Mouse (Mus musculus) thymus, postnatal 10 days (tissue): Measurements from ENCODE around the gene Spata21.

Experiments used
- DNase-seq, 2 experiments: peaks; one replicate each; pipeline ENCODE4 v3.0.0; 2021; ENCODE audit warnings: low spot score in 2 of 2

The Spata21 gene

GRCm38 (mm10) chr4:141157485-141157884 lies 69.4 kb downstream of the Spata21 start:
- DNase-seq: no peak

DNA sequence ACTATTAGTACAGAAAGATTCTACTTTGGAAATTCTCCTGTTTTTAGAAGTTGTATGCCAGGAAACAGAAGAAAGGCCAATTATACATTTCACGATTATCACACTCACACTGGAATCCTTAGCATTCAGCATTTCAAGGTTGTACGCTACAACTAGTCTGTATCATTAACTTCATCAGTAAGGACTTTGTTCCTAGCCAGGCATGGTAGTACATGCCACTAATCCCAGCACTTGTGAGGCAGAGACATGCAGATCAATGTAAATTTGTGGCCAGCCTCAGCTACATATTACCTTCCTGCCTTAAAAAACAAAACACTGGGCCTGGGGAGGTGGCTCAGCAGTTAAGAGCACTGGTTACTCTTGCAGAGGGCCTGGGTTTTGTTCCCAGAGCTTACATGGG lies 70.5 kb downstream of the Spata21 start:
- DNase-seq: no peak

GRCm38 (mm10) chr4:141159093-141159492 lies 71.0 kb downstream of the Spata21 start:
- no peak for DNase-seq

GRCm38 (mm10) chr4:141159666-141160065 lies 71.5 kb downstream of the Spata21 start:
- no peak for DNase-seq

DNA sequence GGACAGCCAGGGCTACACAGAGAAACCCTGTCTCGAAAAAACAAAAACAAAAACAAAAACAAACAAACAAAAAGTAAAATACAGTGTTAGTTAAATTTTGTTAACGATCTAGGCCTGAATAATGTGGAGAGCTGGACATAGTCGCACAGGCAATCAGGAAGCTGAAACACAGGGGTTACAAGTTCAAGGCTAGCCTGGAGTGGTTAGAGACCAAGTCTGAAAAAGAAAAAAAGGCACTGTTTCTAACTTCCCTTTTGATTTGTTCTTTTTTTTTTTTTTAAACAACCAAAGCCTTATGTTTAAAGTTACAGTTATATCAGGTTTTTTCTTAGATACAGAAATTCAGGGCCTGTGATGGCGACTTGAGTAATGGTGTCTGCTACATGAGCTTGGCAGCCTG lies 72.1 kb downstream of the Spata21 start:
- no peak for DNase-seq

- no peak for DNase-seq
Observed at GRCm38 (mm10) chr4:141161699-141162208, 73.6 kb downstream of the Spata21 start.
